Mouse (Mus musculus) midbrain, embryonic 16.5 days (tissue): ENCODE data around the gene Olfr1508. TPM values are rescaled to one million over a fixed set of nuclear protein-coding genes. Genes with fewer than 3 reads are reported as not detected.

Source experiments
- polyA plus RNA-seq: library from polyadenylated mRNA; unstranded; fragments of >200 nt; fragmentation: Nextera tagmentation; extraction: Ambion mirVana; gene quantifications from 2 replicates; pipeline ENCODE4 v1.2.1, GENCODE M21; 2015

Olfr1508 gene
- polyA plus RNA-seq, 1 experiment from 2014 or later, result not detected

Other genes with a start within 250 kb of the Olfr1508 start
- 43.1 and 45.5 TPM in 2 replicates for gene Chd8, start 209.7 kb downstream of the Olfr1508 start, polyA plus RNA-seq
- 51.8 and 55.6 TPM in 2 replicates for gene Tox4, start 188.3 kb downstream of the Olfr1508 start, polyA plus RNA-seq
- 62.5 and 65.9 TPM in 2 replicates for gene Rab2b, start 187.9 kb downstream of the Olfr1508 start, polyA plus RNA-seq
- 46.9 and 48.1 TPM in 2 replicates for gene Mettl3, start 162.4 kb downstream of the Olfr1508 start, polyA plus RNA-seq
- 47.5 and 49.0 TPM in 2 replicates for gene Sall2, start 138.7 kb downstream of the Olfr1508 start, polyA plus RNA-seq
- not detected in 2 replicates for gene Olfr1513, start 111.1 kb downstream of the Olfr1508 start, polyA plus RNA-seq
- 0.11 TPM in 1 of 2 replicates, not detected in the other for gene Olfr1512, start 88.3 kb downstream of the Olfr1508 start, polyA plus RNA-seq
- 0.16 and 0.51 TPM in 2 replicates for gene Olfr1511, start 70.1 kb downstream of the Olfr1508 start, polyA plus RNA-seq
- gene Olfr1510, start 53.1 kb downstream of the Olfr1508 start, polyA plus RNA-seq, result not detected in 2 replicates
- gene Olfr1509, start 24.5 kb downstream of the Olfr1508 start, polyA plus RNA-seq, result not detected in 2 replicates
- 0.11 TPM in 1 of 2 replicates, not detected in the other for gene Olfr1507, start 28.3 kb upstream of the Olfr1508 start, polyA plus RNA-seq